Mouse (Mus musculus) frontal cortex, postnatal 36 days (tissue): ENCODE results near the gene Coil.
A peak's percentile ranks its signal among the peaks of the same experiment; 100 is the strongest.
"Not testable (repeated sequence)": the region's sequence is repeated elsewhere in the genome, so short reads cannot be mapped to it uniquely, and the experiment has no call there.

Experiments
- DNase-seq, 2 experiments: peaks; one replicate each; pipeline ENCODE4 v3.0.0; 2022; ENCODE audit warnings: low spot score in 2 of 2

The Coil gene

DNA sequence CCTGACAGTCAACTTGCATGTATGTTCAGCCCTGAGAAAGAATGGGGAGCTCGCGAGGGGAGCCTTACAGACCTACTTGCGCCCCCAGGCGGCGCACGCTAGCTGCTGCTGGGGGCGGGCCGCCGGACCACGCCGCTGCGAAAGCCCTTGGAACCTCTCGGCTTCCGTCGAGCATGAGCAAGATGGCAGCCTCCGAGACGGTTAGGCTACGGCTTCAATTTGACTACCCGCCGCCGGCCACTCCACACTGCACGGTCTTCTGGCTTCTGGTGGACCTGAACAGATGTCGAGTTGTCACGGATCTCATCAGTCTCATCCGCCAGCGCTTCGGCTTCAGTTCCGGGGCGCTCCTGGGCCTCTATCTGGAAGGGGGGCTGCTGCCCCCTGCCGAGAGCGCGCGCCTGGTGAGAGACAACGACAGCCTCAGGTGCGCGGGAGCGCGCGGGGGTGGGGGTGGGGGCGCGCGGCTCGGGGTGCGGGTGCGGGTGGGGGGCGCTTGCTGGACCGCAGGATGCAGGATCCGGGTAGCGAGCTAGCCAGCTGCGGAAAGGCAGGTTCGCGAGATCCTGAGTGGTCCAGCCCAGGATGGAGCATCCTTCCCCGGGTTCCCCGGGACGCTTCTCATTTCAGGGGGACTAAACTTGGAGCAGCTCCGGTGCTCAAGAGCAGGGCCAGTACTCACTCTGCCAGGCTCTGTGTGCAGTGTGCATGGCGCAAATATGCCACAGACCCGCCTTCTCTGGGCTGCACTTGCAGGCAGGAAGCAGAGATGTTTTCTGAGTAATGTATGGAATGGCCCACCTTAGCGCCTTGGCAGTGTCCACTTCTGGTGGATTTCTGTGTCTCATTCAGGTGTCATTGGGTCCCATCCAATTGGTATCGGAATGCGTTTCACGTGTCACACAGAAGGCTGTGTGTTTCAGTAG, 4.0 kb downstream of the Coil start:
- DNase-seq: peak; percentile 94 to 96

DNA sequence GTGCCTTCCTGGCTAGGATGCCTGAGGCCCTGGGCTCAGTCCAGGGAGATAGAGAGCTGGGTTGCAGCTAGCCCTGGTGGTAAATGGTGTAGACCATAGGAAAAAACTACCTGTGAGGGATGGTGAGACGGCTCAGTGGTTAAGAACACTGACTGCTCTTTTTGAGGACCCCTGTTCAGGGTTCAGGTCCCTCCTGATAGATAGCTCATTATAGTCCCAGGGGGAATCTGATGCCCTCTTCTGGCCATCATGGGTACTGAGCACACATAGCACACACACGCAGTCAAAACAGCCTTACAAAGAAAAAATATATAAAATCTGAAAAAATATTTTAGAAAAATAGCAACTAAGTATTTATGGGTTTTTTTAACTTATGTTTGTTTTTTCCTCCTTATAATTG, 6.3 kb downstream of the Coil start:
- no peak for DNase-seq

DNA sequence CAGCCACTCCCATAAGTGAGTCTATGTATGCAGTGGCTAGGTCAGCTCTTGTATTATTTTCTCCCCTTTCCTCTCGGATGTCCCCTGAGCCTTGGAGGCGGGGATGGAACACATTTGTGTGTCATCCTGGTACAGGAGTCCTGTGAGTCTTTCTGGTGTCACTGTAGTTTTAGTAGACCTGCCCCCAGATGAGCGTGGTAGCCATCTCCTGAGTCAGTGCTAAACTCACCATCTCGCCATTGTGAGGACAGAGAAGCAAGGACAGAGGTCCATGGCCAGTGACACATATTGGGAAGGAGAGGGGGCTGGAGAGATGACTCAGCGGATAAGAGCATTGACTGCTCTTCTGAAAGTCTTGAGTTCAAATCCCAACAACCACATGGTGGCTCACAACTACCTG, 7.1 kb downstream of the Coil start:
- DNase-seq: no peak

DNA sequence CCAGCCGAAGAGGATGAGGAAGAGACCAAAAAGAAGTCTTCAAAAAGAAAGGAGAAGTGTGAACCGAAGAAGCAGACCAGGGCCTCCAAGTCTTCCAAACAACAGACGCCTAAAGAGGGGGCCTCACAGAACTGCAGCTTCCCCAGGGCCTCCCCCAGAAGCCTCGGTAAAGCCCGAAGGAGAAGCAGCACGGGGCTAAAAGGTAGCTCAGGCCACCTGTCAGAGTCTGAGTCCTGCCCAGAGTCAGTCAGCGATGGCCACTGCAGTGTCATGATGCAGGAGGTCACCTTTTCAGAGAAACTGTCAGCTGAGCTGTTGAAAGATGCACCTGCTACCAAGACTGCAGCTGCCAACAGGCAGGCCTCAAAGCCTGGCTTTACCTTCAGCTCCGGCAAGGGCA, 11.3 kb downstream of the Coil start:
- DNase-seq: no peak

DNA sequence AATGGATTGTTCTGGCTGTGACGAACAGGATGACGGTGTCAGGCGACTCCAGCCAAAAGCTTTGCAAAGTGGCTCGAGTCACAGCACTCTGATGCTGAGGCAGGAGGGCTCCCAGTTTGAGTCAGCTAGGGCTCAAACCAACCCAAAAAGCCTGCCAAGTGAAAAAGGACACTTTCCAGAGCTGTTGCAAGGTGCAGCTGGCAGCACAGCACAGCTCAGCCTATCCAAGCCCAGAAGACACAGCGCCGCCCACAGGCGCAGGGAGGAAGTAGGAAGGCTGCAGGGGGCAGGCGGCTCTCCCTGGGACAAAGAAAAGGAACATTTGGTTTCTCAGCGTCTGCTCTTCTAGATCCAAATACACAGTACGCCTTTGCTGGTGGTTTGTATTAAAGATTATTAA, 16.6 kb downstream of the Coil start:
- no peak for DNase-seq

DNA sequence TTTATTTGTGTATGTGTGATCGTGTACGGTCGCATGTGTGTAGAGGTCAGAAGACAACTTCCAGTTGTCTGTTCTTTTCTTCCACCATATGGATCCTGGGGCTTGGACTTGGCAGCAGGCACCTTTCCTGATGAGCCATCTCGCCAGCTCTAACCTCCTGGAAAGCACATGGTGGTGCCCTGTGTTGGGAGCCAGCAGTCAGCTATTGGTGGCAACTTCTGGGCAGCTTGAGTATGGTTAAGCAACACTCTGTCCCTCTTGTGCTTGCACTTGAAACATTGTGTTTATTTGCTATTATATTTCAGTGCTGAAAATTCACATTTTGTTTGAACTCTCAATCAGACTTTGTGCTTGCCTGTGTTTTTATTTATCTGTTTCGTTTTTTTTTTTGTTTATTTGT, 18.9 kb downstream of the Coil start:
- DNase-seq: no peak

DNA sequence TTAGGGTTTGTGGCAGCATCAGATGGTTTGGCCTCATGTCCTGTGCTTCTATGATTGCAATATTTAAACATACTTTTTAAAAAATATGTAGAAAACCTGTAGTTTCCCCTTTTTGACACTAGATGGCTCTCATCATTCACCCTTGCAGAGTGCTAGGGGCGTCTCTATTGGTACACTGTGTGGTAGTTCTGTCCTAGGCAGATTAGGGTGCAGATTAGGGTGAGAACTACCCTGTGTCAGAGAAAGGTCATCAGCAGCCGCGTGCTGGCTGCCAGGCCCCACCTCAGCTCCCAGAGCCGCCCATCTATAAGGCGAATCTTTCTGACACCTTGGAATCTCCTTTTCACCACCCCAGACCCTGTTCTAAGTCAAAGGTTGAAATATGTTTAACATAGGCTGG, 19.5 kb downstream of the Coil start:
- DNase-seq: no peak

DNA sequence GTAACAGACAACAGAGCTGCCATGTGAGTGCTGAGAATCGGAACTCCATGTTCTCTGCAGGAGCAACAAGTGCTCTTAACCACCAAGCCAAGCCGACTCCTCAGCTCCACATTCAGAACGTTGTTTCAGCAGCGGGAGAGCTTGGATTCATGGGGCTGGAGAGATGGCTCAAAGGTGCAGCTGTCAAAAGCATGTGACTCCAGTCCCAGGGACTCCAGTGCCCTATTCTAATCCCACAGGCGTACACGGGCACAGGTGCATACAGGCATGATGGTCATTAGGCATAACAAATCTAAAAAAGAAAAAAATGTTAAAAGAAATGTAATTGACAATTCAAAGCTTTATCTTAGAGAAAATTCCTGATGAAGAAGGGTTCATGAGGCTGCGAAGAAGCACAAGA, 23.1 kb downstream of the Coil start:
- DNase-seq: no peak

DNA sequence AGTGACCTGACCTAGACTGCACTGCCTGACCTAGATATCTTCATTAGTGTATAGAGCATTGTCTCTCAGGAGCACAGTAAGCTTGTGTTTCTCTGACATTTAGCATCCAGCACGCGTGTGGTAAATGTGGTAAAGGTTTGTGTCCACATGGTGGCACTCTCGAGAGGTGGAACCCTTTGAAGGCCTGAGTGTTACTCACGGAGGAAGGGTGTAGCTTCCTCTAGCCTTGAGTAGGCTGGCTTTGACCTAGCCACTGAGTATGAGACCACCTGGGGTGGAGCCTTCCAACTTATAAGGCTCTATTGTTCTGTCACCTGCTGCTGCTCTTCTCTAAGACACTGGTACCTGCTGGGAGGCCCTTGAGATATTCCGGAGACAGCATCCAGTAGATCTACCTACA, 23.6 kb downstream of the Coil start:
- peak in 1 of 2 experiments; percentile 44 for DNase-seq

DNA sequence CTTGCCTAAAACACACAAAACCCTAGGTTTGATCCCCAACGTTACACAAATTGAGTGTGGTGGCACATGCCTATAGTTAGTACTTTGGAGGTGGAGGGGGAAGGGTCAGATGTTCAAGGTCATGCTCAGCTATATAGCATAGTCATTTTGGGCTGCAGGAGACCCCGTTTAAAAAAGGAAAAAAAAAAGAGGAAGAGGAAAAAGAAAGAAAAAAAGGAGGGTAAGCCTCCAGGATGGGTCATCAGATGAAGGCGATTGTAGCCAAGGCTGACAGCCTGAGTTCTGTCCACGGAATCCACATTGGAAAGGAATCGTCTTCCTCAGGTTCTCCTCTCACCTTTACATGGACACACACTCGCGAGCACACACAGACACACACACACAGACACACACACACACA, 24.4 kb downstream of the Coil start:
- no peak for DNase-seq

DNA sequence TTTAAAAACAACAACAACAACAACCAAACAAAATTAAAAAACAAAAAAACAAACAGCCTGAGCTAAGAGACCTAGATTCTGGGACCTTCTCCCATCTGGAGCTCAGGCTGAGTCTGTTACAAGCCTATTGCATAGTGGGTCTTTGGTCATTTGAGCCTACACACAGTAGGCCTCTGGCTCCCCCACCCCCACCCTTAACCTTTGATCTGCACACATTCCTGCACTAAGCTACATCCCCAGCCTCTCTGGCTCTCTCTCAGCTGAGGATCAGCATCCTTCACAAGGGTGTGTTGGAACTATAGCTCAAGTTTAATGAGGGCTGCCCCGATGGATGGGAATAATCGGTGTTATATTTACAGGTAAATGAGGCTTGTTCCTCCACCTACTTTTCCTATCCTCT, 25.6 kb downstream of the Coil start:
- no peak for DNase-seq

DNA sequence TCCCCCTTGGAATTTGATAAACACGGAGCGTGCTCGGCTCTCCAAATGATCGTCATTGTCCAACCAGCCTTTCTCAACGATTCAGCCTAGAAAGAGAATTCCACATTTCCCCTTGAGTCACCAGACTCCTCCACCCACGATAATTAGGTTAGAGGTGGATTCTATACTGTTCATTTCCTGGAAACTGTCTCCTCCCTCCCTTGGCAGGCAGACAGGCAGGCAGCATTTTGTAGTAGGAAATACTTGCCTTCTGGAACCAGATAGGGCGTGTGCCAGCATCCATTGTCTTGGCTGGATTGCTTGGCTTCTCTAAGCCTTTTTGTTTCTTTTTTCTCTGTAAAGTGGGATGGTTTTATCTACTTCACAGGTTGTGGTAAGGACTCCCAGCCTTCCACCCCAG, 26.4 kb downstream of the Coil start:
- no peak for DNase-seq

DNA sequence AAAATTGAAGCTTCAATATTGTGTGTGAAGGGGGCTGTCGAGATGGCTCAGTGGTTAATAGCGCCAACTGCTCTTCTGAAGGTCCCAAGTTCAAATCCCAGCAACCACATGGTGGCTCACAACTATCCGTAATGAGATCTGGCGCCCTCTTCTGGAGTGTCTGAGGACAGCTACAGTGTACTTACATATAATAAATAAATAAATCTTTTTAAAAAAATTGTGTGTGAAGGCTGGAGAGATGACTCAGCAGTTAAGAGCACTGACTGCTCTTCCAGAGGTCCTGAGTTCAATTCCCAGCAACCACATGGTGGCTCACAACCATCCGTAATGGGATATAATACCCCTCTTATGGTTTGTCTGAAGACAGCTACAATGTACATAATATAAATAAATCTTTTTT, 27.3 kb downstream of the Coil start:
- not testable (repeated sequence) for DNase-seq

DNA sequence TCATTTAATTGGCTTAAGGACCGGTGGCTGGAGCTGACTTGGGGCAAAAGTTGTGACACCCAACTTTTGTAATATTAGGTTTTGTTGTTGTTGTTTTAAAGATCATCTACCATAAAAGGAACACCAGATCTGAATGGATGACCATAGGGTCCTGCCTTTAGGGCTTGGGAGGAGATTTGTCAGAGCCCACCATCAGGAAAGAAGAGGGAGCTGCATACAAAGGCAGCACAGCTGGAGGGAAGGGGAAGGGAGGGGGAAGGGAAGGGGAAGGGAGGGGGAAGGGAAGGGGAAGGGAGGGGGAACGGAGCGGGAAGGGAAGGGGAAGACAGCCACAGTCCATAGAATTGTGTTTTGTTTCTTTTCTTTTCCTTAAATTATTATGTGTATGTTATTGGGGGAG, 28.4 kb downstream of the Coil start:
- no peak for DNase-seq

DNA sequence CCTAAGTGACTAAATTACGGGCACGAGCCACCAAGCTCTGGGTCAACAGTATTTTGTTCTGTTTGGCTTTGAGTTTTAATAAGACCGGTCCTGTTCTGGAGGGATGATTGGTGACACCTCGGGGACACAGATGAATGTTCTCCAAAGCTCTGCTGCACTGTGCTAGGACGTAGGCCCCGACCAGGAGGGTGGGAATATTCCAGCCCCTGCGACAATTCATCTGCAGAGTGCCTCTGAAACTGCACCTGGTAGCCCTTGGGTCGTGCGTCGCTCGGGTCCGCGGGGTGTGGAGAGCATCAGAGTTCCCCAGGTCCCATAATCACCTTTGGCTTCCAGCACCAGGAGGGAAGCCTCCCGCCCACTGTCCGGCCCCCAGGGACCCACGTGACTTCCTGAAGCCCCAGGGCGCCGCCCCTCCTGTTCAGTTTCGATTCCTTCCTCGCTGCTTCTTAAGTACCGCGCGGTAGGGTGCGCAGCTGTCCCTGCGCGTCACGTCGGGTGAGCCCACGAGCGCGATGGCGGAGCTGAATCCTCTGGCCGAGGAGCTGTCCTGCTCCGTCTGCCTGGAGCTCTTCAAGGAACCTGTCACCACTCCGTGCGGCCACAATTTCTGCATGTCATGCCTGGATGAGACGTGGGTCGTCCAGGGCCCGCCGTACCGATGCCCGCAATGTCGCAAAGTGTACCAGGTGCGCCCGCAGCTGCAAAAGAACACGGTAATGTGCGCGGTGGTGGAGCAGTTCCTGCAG, 29.1 kb downstream of the Coil start, which contains the start of gene Trim25:
Gene Trim25 (plus strand): TSS at position 403 of the 749 bp plus-strand sequence.
- DNase-seq: peak; percentile 28 to 43

DNA sequence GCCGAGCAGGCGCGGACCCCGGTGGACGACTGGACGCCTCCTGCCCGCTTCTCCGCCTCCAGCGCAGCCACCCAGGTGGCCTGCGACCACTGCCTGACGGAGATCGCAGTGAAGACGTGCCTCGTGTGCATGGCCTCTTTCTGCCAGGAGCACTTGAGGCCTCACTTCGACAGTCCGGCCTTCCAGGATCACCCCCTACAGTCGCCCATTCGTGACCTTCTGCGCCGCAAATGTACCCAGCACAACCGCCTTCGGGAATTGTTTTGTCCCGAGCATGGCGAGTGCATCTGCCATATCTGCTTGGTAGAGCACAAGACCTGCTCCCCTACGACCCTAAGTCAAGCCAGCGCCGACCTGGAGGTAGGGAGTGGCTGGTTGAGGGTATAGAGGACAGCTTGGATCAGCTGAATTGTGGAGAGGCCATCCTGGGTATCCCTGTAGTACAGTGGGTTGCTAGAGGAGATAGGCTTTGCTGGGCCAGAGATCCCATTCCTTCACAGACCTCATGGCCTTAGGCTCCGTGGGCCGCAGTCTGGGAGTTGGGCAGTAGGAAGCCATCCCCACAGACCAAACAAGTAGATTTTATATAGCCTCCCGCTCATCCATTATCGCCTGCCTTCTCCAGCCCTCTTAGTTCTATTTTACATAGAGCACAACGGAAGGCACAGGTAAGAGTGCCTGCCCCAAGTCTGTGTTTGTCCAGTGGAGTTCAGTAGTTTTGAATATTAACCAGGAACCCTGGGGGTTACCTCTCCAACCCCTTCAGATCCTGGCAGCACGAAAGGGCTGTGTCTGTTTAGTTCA, 29.9 kb downstream of the Coil start:
- DNase-seq: no peak

DNA sequence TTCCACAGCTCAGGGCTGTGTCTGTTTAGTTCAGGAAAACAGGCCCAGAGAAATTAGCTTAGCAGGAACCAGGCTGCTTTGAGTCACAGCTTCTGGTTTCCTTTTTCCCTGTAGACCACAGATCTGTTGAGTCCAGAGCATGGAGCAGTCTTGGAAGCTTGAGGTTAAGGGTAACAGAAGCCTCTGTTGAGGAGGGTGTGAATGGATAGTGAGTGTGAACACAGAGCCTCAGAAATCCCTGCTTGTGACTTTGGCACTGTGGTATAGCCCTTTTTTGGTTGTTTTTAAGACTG, 30.4 kb downstream of the Coil start:
- DNase-seq: no peak

DNA sequence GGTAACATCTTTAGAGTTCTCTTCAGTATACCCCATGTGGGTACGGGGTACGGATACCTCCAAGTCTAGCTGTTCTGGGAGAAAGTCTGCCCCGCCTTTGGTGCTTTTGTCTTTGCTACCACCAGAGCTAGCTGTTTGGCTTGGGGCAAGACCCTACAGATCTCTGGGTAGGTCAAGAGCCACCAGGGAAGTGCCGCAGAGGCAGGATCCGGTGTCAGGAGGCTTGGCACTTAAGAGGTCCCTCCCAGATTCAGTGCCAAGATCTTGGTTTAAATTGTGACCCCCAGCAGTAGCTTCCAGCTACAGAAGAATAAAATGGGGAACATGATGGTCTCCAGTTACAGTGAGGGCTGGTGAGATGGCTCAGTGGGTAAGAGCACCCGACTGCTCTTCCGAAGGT, 31.5 kb downstream of the Coil start:
- DNase-seq: no peak

DNA sequence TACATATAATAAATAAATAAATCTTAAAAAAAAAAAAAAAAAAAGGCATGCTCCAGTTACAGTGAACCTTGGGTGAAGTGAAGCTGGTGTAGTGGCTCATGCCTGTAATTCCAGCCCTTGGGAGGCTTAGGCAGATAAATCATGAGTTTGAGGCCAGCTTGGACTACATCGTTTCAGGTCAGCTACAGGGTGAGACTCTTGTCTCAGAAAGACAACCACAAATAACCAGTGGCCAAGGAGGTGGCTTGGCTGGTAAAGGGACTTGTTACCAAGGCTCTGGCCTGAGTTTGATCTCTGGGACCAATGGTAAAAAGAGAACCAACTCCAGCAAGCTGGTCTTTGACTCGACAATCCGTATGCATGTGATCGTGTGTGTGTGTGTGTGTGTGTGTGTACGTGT, 32.0 kb downstream of the Coil start:
- DNase-seq: no peak

DNA sequence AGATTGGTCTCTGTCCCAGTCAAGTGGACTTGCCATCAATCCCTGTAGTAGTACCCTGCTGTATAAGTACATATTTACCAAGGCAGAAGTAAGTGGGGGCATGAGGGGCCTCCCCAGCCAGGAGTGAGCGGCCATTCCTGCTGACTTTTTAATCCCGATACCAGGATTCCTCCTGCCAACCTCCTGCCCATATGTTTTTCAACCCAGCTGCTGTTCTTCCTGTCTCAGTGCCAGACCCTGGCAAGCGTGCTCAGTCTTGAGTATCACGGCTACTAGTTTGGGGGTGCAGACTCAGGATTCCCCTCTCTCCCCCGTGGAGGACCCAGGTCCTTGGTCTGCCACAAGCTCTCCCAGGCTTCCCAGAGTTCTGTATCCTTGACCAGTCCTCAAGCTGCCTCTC, 32.6 kb downstream of the Coil start:
- no peak for DNase-seq

DNA sequence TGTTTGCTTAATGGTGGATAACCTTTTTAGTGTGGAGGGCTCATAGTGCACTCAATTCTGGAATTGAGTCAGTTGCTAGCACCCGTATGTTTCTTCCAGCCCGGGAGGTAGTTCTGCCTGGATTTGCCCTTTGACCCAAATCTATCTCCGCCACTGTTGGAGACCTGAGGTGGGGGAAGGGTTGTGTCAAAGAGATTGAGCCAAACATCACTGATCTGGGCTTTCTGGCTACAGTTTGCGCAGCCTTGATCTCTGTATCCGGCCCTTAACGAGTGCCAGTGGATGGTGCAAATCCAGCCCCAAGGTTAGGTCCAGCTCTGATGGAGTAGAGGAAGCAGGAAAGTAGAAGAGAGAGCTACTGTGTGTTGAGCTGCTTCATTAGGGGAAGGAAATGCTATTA, 33.0 kb downstream of the Coil start:
- no peak for DNase-seq

DNA sequence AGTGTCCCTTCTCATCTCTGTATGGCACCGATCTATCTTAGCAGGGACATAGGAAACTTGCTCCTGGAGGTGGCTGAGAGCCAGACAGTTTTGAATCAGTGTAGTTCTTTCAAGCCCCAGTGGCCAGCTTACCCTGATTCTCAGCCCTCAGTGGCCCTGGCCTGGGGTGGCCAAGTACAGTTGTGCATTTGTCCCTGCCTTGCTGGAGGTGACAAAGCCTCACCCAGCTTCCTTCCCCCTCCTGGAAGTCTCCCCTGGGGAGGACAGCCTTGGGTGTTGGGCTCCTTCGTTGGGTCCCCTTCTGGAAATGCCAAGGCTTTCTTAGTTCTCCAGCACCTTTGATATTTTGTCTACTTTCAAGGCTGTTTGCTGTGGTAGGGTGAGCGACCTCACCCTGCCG, 33.7 kb downstream of the Coil start:
- DNase-seq: no peak

DNA sequence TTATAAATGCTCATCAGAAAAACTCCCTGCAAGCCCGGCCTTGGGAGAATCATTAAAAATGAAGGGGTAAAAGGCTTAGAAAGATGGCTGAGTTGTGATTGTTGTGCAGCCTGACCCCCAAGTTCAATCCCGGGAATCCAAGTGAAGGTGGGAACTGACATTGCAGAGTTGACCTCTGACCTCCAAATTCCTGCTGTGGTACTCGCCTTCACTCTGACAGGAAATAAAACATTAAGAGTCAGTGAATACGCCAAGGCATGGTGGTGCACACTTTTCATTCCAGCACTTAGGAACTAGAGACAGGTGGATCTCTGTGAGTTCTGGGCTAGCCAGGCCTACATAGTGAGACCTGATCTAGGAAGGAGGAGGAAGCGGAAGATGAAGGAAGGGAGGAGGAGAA, 35.4 kb downstream of the Coil start:
- DNase-seq: no peak
